Mouse (Mus musculus) spleen, postnatal 14 days (tissue): ENCODE measurements around the gene Tnfrsf21.

Source experiments
- DNase-seq, 2 experiments: peaks; one replicate each; pipeline ENCODE4 v3.0.0; 2021 to 2022; ENCODE audit warnings: low spot score in 2 of 2

Gene Tnfrsf21

DNA sequence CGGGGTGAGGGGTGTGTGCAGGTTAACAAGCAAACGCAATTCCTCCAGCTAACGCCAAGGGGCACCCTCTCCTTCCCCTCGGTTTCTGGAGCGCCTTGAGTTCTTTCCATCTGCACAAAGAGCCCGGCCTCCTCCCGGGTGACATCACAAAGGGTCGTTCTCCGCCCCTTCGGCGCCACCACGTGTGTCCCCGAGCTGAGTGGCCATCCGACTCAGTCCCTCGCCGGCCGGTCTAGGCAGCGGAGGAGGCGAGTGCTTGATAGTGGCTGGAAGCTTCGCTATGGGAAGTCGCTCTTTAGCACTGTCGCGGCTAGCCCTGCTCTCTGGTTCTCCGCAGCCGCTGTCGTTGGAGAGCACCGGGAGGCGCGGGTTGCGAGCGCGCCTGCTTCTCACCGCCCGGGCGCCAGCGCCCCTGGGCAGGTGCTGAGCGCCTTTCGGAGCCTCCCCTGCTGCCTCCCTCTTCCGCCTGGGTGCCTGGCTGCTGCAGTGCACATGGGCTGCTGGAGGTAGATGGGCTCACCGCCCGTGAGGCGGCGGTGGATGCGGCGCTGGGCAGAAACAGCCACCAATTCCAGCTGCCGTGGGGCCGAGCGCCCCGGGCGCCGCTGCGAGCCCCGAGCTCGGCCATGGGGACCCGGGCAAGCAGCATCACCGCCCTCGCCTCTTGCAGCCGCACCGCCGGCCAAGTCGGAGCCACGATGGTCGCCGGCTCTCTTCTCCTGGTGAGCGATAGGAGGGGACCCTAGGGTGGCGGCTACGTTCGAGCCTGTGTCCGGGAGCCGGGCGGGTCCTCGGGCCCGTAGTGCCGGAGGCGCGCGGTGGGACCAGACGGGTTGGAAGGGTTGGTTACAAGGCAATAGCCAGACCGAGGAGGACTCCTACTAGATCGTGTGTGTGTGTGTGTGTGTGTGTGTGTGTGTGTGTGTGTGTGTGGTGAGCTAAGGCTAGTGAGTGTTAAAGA is at the start of gene Tnfrsf21:
Gene Tnfrsf21, plus strand, starts transcription at position 185 of the 961 bp plus-strand sequence.
- DNase-seq, result peak; percentile 66 to 82

DNA sequence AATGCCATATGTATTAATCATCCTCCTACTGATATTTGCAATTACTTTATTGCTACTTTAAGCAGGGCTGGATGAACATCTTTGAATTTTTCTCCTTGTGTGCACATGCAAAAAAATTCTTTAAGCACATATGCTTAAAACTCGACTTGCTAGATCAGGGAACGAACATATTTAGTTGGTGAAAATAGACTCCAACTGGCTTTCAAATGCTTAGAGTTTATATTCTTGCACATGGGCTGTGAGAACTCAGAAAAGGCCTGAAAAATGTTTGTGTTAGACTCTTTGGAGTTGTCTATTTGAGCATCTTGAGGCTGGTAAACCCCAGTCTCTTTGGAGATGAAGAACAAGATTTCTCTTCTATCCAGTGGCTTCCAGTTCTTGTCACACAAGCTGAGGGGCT is 48.2 kb upstream of the Tnfrsf21 start:
- no peak for DNase-seq

DNA sequence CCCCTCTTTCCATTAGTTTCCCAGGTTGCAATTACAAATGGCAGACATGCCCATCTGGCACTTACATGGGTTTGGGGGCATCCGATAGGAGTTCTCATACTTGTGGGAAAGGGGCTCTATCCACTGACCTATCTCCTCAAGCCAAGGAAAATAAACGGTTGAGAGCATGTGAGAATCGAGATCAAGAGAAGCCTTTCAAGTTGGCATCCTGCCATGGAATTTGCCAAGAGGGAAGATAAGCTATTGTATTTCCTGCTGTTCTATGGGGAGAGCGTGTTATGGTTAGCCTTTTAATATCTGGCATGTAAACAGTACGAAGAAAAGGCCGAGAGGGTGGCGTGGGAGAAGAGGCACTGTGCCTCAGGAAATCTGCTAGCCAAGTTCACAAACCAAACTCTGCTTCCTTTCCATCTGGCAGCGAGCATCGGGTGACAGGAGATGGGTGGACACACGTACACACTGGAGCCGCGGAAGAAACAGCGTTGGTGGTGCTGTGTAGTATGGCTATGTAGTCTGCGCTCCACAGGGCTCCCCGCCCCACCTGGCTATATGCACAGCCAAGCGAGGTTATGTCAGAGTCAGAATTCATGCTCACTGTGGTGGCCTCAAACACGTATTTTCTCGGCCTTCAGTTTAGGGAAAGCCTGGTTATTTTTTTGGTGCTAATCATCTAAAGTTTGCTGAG is 40.9 kb upstream of the Tnfrsf21 start:
- no peak for DNase-seq

DNA sequence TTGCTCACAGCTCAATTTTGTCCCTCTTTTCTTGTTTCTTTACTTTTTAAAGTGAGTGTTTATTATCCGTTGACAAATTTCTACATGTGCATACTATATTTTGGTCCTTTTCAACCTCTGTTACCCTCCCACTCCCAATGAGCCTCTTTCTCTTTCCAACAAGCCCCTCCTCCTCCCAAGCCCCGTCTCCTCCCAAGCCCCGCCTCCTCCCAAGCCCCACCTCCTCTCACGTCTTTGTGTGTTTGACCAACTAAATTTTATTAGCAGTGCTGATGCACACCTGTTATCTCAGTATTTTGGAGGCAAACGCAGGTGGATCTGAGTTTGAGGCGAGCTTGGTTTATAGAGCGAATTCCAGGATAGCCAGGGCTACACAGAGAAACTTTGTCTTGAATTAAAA is 38.6 kb upstream of the Tnfrsf21 start:
- DNase-seq, result no peak

DNA sequence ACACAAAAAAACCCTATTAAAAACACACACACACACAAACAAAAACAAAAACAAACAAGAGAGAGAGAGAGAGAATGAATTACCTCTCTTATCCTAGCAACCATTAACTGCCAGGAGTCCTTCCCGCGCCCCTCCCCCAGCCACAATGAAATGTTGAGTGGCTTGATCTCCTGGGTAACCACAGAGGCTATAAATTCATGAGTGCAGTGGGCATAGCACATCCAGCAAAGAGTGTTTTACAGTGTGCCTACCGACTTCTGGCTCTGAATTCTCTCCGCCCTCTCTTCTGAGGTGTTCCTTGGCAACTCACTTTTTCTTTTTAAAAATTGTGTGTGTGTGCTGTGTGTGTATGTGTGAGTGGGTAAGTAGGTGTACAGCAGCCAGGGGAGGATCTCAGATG is 38.0 kb upstream of the Tnfrsf21 start:
- no peak for DNase-seq

DNA sequence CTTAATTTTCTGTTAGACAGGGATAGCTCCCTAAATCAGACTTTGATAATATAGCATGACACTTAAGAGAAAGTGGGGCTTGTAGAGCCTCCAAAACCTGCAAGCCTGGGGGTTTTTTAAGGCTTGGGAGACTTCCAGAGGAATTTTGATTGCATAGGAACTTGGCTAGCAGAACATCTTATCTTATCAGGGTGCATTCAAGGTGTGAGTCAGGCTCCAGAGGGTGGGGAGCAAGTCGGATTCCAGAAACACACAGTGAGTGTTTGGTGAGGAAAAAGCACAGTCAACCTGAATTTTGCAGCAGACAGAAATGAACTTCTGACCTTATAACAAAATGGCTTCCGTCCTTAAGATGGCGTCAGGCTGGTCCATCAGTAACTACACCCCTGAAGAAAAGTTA is 34.5 kb upstream of the Tnfrsf21 start:
- DNase-seq, result no peak

DNA sequence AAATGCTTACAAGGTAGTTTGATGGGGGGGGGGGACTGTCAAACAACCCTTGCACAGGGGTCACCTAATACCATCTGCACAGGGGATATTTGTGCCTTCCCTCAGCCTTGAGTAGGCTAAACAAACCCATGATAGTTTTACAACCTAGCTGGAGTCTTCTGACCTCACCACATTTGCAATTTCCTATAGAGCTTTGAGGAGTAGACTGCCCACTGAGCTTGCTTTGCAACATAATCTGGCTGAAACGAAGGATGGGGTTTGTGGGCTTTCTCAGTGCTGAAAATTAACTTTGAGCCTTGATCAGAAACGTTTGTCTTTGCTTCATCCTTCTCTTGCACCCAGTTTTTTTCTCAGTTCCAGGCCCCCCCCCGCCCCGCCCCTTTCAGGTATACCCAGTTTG is 33.8 kb upstream of the Tnfrsf21 start:
- no peak for DNase-seq

DNA sequence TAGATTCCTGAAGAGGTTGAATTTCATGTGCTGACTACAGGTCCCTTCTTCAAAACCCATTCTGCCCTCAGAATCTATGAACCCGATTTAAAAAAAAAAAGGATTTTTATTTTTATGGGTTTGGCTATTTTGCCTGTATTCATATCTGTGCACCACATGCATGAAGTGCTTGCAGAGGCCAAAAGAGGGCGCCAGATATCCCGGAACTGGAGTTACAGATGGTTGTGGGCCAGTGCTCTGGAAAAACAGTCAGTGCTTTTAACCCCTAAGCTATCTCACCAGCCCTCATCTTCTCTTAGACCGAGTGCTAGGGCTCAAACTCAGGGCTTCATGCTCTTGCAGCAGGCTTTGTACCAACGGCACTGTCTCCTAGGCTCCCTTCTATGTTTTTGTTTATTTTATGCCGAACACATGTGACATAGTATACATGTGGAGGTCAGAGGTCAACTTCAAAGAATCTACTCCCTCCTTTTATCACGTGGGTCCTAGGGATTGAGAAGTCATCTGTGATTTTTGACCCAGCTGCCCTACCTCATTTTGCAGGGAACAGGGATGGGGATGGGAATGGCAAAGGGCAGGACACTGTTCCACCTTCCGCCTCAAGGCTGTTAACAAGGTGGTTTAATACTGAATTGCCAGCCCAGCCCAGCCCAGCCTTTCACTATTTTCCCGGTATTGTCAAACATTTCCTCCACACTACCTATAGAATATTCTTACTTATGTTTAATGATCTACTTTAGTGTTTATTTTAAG is 30.3 kb upstream of the Tnfrsf21 start:
- peak in 1 of 2 experiments; percentile 20 for DNase-seq

DNA sequence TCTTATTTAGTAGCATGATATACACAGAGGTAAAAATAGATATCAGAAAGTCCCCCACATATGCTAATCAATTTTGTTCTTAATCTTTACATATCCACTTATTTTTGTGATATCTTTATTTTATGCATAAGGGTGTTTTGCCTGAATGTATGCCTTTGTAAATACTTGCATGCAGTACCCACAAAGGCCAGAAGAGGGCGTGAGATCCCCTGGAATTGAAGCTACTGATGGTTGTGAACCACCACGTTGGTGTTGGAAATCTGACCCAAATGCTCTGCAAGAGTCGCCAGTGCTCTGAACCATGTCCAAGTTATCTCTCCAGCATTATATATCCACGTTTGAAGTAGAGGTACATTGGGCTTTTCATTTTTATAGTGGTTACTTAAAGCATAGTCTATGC is 28.7 kb upstream of the Tnfrsf21 start:
- DNase-seq, result peak in 1 of 2 experiments; percentile 4

DNA sequence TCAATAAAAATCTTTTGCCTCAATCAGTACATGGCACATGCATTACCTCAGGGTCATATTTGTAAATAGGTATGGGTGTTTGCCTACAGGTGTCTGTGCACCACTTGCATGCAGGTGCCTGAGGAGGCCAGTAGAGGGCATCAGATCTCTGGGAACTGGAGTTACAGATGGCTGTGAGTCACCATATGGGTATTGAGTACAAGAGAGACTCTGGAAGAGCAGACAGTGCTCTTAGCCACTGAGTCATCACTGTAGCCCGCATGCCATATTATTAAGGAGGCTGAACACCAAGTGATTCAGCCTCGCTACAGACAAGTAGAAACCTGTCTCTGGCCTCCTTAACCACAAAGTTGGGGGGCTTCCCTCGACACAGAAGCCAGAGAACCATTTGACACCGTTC is 26.4 kb upstream of the Tnfrsf21 start:
- DNase-seq, result no peak

DNA sequence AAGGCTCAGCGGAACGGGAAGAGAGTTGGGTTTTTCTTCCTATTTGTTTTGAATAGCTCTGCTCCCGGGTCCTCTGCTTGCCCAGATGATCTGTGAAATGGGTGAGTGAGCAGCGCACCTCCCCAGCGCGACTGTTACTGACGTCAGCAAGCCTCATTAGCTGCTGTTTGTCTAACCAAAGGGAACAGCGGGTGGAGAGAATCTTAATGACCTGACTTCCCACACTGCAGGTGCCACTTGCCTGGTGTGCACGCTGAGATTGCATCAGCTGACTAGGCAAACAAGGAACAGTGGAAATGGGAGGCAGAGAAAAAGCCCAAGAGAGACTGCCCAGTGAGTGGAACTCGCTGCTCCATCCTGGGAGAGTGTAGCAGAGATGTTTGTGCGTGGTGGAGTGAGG is 25.2 kb upstream of the Tnfrsf21 start:
- DNase-seq, result no peak

DNA sequence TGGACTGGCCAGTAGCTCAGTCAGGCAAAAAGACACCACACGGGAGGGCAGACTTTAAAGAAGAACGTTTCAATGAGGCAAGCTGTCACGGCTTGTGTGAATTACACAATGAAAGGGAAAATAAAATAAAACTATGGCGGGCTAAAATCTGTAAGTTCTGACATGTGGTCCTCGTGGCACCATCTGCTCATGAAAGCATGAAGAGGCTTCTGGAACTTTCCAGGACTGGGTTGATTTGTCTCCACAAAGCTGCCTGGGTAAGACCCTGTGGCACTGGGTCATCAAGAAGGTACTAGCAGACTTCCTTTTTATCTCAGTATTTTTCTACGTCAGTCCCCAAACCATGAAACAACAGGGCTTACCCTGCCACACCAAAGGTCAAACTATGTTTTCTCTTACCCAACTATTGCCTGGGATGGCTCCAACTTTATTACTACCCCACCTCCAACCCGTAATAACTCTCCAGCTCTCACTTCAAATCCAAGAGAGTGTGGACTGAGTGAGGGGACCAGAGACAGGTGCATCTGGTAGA is 16.8 kb upstream of the Tnfrsf21 start:
- no peak for DNase-seq

DNA sequence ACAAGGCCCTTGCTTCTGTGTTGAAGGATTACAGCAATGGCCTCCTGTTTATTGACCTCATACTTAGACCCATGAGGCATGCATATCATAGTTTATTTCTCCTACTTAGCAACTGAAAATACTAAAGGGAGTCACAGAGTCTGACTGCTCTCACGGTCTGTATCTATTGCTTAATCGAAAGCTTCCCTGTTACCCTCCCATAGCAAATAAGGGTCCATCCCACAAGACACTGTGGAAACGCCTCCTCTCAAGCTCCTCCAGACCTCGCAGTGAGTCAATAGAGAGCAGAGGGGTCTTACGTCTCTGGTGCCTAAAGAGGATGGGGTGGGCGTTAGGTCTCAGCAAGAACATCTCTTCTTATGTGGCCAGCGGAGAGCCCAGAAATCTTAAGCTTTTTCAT is 15.8 kb upstream of the Tnfrsf21 start:
- DNase-seq, result no peak

DNA sequence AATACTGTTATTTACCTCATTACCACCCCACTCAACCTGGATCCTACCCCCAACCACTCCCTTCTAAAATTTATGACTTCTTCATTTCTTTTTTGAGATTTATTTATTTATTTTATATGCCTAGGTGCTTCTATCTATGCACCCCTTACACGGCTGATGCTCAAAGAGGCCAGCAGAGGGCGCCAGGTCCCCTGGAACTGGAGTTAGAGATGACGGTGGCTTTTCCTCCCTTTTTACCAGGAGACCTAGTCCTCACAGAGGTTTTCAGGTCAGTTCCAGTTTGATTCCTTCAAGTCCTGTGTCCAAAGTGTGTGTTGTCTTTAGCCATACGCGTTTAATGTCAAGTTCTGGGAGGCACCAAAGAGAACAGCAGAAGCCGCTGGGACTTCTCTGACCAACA is 3.6 kb upstream of the Tnfrsf21 start:
- peak in 1 of 2 experiments; percentile 62 for DNase-seq

DNA sequence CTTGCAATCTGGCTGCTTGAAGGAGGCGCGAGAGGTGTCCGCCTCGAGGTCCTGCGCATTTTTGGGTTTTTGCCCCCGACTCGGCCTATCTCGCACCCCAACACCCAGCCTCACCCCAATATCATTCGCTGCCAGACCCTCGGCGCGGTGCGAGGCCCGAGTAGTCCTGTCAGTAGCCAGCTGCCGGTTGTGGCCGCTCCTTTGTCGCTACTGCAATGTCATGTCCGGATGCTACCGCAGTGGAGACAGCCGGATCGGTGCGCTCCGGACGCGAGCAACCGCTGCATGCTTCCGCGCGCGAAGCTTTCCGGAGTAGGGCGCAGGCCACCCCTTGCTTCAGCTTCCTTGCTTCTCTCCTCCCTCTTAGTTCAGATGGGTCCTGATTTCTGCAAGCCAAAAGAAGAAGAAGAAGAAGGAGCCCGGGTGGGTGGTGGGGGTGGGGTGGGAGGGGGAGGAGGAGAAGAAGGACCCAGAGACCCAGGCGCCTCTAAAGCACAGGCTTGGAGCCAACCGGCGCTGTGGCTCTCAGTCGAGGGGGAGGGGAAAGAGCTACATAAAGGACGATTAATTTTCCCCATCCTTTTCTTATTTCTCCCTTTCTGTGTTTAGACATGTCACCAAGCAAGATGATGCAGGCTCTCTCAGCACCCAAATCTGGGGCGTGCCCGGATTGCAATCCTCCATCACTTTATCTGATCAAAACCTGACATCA is 1.1 kb downstream of the Tnfrsf21 start:
- DNase-seq, result peak; percentile 50 to 55

DNA sequence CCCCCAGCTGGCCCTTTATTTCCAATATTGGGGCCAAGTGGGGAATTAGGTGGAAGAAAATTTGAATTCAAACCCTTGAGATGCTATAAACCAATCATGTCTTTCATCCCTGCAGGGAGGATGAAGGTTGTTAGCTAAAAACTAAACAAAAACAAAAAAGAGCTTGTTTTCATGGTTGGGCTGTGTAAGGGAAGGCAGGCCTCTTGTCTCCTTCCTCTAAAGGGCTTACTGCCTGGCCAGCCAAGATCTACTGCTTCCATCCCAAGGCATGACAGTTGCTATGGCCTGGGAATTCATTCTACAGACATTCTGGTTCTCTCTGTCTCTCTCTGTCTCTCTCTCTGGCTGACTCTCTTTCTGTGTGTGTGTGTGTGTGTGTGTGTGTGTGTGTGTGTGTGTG is 1.7 kb downstream of the Tnfrsf21 start:
- no peak for DNase-seq

DNA sequence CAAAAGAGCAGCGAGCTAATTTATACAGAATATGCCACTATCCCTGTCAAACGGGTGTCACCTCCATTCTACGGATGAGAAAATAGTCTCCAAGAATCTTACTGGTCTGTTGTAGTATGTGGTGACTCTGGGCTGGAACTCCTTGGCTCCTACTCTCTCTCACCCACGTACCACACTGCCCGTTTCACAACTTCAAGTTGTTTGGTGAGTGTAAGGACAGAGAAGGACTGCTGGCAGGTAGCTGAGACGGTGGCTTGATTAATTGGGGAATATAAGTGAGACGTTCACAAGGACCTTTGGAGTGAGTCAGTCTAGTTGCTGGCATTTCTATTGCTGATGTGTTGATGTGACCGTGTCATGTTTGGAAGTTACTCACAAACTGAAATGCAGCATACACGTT is 3.3 kb downstream of the Tnfrsf21 start:
- DNase-seq, result no peak

DNA sequence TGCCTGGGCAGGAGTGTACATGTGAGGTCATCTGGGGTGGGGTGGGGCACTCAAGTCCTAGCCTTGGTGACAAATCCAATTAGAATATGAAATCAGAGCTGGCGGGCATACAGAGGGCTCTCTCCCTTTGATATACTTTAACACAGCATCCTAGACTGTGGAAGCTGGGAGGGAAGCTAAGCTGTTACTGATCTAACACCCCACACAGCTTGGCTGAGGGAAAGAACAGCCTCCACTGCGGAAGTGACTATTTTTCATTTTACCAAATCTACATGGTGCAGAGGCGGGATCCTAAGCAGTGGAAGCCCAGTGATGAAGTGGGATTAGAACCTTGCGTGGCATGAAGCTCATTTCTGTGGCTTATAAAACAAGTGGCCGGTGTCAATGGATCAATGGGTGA is 4.7 kb downstream of the Tnfrsf21 start:
- no peak for DNase-seq

DNA sequence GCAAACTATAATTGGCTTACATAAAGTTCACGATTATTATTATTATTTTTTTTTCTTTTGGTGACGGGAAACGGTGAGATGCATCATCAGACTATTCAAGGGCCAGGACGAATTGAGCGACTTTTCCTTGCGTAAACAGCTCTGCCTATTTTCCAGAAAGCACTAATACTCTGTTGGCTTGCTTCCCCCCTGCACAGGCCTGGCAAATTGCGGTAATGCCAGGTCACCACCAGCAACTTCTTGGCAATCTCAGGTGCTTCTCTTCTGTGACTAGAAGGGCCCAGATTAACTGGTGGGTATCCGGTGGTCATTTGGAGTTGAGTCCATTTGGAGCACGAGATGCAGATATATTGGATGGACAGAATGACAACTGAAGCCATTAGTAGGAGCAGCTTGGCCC is 5.7 kb downstream of the Tnfrsf21 start:
- DNase-seq, result no peak

DNA sequence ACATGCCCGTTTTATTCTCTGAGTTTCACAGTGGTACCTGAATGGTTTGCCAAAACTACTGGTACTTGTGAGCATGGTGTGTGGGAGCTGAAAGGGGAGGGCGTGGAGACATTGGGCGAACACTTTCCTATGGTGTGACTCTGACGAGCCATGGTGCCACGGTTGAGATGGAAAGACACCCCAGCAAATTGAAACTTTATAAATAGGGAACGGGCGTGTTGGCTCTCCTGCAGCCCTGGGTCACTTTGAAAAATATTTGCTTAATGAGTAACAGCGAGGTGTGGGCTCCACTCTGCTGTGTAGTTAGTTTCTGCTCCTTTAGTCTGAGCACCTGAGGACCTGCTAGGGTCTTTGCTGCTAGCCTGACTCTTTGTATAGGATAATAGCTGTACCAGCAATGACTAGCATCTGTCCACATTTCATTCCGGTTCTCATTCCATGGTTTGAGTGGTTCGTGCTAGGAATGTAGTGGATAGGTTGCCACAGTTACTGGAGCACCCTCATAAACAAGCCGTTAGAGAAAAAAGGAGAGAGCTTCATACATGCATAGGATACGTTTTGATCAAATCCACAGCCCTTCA is 7.4 kb downstream of the Tnfrsf21 start:
- no peak for DNase-seq

DNA sequence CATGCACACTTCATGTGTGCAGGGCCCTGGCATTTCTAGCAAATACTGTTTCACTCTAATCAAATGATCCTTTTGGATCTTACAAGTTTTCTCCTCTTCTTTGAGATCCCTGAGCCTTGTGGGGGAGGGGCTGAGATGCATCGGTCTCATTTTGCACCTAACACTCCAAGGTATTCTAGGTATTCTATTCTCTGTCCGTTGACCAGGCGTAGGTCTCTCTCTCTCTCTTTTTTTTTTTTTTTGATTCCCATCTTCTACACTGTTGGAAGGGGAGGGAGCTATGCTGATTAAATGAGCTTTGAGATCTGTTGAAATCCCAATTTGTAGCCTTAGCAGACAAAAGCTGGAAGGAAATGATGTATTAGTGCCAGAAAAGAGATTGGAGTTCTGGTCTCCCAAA is 8.2 kb downstream of the Tnfrsf21 start:
- DNase-seq, result no peak
